Mouse (Mus musculus): Measurements from ENCODE around the gene Lgals3bp.

DNA sequence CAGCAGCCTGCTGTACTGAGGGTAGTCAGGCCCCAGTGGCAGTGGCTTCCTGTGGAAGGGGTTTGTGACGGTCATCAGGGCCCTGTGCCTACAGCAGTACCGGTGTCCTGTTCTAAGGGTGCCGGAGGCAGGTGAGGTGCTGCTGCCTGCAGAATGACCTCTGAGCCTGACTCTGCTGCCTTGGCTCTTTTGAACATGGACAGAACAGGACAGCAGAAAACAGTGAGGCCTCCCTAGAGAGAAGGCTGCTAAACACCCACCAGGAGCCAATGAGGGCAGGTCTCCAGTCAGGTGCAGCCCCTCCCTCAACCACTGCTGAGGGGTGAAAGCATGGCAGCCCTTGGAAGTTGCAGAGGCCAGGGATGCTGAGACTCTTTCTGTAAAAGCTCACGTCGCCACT is 4.6 kb upstream of the Lgals3bp start:
- TF ChIP-seq EP300 (IDR thresholded peaks at IDR 0.05; ENCODE audit: insufficient read depth, low read depth, low read length), result no peak
- TF ChIP-seq CTCF (IDR thresholded peaks at IDR 0.05), result no peak
- TF ChIP-seq POLR2A (IDR thresholded peaks at IDR 0.05; ENCODE audit: insufficient read depth, low read depth, low read length), result no peak

Measured in heart, adult 2 months (tissue).